Mouse (Mus musculus): ENCODE measurements around the gene Cntn2. TPM values are rescaled to one million over a fixed set of nuclear protein-coding genes. Genes with fewer than 3 reads are reported as not detected.
A peak's percentile ranks its signal among the peaks of the same experiment; 100 is the strongest.

The Cntn2 gene
- total RNA-seq, 2 experiments from 2014 or later: not detected

GRCm38 (mm10) chr1:132557901-132558631 is 15.0 kb upstream of the Cntn2 start:
- DNase-seq: peak; percentile 90

GRCm38 (mm10) chr1:132543789-132544188 is 733 bp upstream of the Cntn2 start:
- DNase-seq: no peak

GRCm38 (mm10) chr1:132541824-132542599 is 1.0 kb downstream of the Cntn2 start:
- no peak for DNase-seq

DNA sequence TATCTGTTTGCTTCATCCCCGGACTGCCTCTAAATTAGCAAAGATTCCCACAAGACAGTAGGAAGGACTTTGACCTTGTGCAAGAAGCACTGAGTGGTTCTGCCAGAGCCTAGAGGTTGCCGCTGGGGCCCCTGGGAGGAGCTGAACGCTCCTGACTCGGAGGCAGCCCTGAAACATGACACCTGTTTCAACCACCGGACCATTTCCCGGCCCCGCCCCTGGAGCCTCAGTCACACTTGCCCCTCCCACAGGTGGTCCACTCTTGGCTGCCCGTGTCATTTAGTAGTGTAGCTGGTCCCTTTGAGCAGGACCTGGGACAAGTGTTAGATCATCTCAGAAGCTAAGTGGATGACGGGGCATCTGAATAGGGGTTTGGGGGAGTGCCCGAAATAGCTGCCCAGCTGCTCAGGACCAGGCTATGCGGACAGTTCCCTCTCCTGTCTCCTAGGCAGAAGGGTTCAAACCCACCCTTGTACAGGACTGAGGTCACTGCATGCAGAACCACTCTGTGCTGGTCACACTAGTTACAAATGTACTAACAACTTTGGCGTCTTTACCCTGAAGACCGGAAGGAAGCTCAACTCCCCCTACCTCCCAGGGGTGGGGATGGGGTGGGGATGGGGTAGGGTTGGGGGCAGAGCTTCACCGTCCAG is 1.8 kb downstream of the Cntn2 start:
- DNase-seq: no peak

- DNase-seq: no peak
Measured at GRCm38 (mm10) chr1:132540701-132541100, 2.4 kb downstream of the Cntn2 start.

DNA sequence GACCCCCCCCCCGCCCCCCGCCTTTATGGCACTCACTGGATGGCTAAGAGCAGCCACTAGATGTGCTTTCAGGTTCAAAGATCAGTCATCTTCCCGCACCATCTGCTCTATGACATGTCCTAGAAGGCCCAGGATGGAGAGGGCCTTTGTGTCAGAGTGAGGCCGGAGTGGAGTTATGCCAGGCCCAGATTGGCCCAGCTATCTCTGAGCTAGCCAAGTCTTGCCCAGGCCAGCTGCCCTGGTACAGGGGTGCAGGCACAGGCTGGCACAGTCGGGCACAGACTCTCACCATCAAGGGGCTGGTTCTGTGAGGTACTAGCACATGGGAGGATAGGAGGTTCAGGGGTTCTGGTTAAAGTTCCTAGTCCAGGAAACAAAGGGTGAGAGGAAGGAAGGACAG is 5.3 kb downstream of the Cntn2 start:
- DNase-seq: no peak

DNA sequence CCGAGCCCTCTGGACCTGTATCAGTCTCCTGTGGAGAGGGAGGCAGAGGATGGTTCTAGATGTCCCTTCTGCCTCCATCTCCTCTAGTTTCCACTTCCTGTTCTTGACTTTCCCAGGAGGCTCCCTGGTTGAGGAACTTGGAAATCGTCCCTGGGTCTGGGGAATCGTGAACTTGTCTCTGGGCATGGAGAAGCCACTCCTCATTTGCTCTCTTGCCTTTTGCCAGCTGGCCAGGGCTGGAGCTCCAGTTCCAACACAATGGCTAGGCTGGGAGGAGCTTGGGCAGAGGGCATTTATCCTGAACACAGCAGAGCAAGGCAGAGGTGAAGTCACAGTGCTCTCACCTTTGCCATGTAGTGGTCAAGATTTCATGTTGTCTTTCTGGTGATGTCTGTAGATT is 6.6 kb downstream of the Cntn2 start:
- DNase-seq: no peak

- DNase-seq: no peak
Measured at GRCm38 (mm10) chr1:132535541-132535940, 7.5 kb downstream of the Cntn2 start.

DNA sequence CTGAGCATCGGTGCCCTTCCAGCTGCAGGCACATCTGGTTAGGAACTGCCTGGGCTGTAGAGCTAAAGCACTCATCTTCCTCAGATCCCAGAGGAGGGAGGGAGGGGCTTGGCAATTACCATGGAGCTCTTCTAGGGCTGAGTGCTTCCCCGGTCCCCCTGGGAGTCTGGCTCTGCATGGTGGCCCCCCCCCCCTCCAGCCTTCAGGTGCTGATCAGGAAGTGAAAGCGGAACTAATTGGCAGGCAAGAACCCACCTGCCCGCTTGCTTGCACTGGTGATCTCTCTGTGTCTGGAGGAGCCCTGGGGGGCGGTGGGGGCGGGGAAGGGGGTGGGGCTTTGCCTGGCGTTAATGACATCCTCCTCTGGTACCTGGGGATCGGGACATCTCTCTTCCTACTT is 9.2 kb downstream of the Cntn2 start:
- DNase-seq: no peak

GRCm38 (mm10) chr1:132532521-132532920 is 10.5 kb downstream of the Cntn2 start:
- no peak for DNase-seq

- DNase-seq: no peak
Measured at GRCm38 (mm10) chr1:132530631-132531191, 12.3 kb downstream of the Cntn2 start.

DNA sequence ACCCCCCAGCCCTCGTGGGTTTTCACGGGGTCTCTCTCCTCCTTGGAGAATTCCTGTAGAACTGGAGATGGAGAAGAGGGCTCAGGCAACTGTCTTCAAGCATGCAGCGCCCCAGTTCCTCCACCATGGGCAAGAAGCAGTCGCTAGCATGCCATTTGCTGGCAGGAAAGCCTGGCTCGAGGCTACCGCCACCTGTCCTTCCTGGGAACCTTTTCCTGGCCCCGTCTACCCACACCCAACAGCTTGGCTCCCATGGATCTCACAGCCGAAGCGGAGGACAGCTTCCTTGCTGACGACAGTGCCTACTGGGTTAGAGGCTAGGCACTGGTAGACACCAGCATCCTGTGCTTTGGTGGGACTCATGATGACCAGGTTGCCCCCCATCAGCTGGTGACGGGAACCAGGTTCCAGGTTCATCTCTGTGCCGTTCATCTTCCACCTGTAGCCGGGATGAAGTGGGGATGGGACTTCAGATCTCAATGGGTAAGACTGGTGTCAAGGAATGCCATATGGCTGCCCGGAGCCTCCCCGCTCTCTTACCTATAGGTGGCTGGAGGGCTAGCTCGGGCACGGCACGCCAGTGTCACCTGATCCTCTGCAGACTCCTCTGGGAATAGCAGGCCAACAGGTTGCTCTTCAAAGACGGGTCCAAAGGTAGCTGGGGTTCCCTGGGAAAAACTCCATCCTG is 14.3 kb downstream of the Cntn2 start:
- DNase-seq: no peak

DNA sequence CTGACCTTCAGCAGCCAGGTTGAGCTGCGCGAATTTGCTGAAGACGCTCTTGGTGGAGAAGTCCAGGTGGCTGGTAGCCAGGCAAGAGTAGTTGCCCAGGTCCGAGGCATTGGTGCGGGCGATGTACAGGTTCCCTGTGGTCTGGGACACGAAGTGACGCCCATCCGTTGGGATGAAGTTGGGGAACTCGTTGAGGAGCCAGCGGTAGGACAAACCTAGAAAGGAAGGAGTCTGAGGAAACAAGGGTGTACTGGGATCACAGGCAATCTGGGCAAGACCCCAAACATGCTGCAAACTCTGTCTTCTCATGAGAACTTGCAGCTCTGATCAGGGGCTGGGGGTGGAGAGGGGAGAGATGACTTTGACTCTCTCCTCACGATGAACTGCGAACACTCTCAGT is 15.0 kb downstream of the Cntn2 start:
- DNase-seq: no peak

DNA sequence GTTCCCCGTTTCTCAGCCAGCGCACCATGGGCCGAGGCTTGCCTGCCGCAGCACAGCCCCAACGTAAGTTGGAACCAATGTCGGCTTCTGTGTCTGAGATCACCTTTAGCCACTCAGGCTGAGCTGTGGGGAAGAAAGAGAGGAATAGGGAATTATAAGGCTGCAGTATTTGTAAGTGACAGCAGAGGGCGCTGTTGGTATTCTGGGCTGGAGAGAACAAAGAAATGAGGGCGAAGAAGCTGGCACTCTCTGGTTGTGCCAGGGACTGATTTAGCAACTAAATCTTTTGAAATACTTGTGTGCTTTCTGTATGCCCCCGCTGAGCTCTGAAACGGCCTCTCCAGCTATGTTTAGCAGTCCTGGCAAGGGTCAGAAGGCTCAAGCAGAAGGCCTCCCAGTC is 17.2 kb downstream of the Cntn2 start:
- peak; percentile 55 to 74 for DNase-seq

DNA sequence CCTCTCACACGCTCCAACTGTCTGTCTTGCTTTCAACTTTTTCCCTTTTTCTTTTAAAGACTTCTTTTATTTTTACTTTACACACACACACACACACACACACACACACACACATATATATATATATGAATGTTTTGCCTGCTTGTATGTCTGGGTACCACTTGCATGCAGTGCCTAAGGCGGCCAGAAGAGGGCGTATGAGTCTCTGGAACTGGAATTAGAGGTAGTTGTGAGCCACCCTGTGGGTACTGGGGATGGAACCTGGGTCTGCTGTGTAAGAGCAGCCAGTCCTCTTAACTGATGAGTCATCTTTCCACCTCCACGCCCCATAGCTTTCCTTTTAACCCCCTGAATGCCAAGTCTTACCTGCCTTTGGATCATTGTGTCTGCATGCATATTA is 19.1 kb downstream of the Cntn2 start:
- no peak for DNase-seq

GRCm38 (mm10) chr1:132523048-132523447 is 20.0 kb downstream of the Cntn2 start:
- no peak for DNase-seq

GRCm38 (mm10) chr1:132520764-132521163 is 22.3 kb downstream of the Cntn2 start:
- DNase-seq: peak; percentile 67 to 81

GRCm38 (mm10) chr1:132519734-132520133 is 23.3 kb downstream of the Cntn2 start:
- DNase-seq: no peak

DNA sequence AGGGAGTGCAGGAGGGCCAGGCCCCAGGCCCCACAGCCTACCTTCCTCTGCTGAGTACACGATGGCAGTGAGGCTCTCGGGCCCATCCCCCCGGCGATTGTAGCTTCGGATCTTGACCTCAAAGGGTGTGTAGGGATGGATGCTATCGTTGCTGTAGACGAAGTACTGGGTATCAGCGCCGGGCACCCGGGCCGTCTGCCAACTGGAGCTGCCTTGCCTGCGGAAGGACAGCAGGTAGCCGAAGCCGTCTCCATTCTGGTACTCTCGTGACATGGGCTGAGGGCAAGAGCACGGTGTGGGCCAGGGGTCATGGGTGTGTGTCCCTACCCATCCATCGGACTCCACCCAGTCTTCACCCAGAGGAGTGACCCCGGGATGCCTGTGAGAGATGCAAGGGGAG is 24.4 kb downstream of the Cntn2 start:
- no peak for DNase-seq

DNA sequence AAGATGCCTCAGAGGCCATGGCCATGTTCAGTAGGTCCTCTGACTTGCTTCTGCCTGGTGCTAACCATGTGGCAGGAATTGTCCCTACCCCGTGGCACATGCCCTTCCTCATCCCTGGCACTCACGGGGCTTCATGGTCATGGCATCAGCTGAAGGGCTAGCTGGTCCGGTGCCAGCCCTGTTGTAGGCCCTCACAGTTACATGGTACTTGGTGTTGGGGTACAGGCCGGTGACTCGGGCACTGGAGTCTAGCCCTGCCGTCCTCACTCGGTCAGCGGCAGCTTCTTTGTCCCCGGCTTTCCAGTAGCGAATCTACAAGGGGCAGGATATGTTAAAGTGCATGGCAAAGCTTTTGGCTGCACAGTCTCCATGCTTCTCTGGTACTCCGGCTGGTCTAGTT is 26.3 kb downstream of the Cntn2 start:
- DNase-seq: no peak

- DNase-seq: no peak
Measured at GRCm38 (mm10) chr1:132515339-132515738, 27.7 kb downstream of the Cntn2 start.

DNA sequence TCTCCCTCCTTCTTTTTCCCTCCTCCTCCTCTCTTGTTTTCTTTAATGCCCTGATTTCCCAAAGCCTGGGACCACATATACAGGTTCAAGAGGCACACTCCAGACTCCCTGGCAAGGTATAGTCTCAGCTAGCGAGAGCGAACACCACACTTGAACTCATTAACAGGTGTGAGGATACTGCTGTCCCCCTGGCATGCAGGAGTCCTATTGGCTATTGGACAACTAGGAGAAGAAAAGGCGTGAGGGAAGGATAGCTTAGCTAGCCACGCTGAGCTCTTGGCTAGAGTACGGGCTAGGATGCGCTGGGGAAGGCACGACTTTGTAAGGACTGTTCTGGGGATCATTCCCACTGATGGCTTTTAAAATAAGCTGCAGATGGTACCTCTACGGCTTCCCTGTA is 30.9 kb downstream of the Cntn2 start:
- DNase-seq: no peak
